Mouse (Mus musculus): Measurements from ENCODE around the gene Dnah8. TPM values are rescaled to one million over a fixed set of nuclear protein-coding genes. Genes with fewer than 3 reads are reported as not detected.

The Dnah8 gene
- polyA plus RNA-seq, 1 experiment = 2.3 TPM

GRCm38 (mm10) chr17:30635367-30635766 is 11.2 kb downstream of the Dnah8 start:
- TF ChIP-seq CTCF (IDR thresholded peaks at IDR 0.05; ENCODE audit: borderline replicate concordance, extremely low read depth, insufficient read depth, insufficient read length) (no peak), POLR2A (IDR thresholded peaks at IDR 0.05; ENCODE audit: borderline replicate concordance, extremely low read depth, insufficient read depth, insufficient read length, poor library complexity, severe bottlenecking) (no peak)
- peak; percentile 26 for DNase-seq (ENCODE audit: low read depth)

- TF ChIP-seq POLR2A (IDR thresholded peaks at IDR 0.05; ENCODE audit: borderline replicate concordance, extremely low read depth, insufficient read depth, insufficient read length, poor library complexity, severe bottlenecking) (no peak), CTCF (IDR thresholded peaks at IDR 0.05; ENCODE audit: borderline replicate concordance, extremely low read depth, insufficient read depth, insufficient read length) (no peak)
- peak; percentile 30 for DNase-seq (ENCODE audit: low read depth)
Observed at GRCm38 (mm10) chr17:30637714-30638113, 13.6 kb downstream of the Dnah8 start.

DNA sequence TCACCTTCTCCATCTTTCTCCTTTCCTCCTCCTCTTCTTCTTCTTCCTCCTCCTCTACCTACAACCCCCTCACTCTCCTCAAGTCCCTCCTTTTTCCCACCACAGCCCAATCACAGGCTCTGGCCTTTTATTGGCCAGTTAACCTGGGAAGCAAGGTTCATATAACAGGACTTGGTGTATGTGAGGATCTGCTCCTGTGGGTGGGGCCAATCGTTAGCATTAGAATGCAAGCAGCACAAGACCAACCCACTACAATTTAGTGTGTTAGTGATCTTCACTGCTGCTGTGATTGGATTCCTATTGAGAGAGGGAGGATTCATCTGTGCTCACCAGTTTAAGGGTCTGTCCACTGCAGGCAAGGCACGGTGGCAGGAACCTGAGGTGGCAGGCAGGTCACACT is 14.8 kb downstream of the Dnah8 start:
- TF ChIP-seq POLR2A (IDR thresholded peaks at IDR 0.05; ENCODE audit: borderline replicate concordance, extremely low read depth, insufficient read depth, insufficient read length, poor library complexity, severe bottlenecking) = no peak
- TF ChIP-seq CTCF (IDR thresholded peaks at IDR 0.05; ENCODE audit: borderline replicate concordance, extremely low read depth, insufficient read depth, insufficient read length) = no peak
- DNase-seq (ENCODE audit: low read depth) = no peak

DNA sequence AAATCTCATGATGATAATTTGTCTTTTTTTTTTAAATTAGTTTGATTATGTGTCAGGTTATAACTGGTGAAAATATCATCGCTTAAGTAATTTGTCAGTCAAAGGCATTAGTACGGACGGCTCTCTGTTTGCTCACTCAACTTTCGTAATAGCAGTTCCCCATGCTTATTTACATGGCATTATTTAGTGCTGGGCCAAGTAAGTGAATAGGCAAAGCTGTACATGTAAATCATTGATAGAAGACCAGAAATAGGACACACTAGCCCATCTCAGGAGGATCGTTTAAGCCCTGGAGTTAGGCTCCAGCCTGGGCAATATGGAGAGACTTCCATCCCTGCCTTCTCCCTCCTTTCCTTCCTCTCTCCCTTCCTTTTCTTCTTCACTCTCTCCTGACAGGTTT is 16.7 kb downstream of the Dnah8 start:
- DNase-seq (ENCODE audit: low read depth) = no peak
- no peak for TF ChIP-seq POLR2A (IDR thresholded peaks at IDR 0.05; ENCODE audit: borderline replicate concordance, extremely low read depth, insufficient read depth, insufficient read length, poor library complexity, severe bottlenecking)
- TF ChIP-seq CTCF (IDR thresholded peaks at IDR 0.05; ENCODE audit: borderline replicate concordance, extremely low read depth, insufficient read depth, insufficient read length) = no peak

- TF ChIP-seq CTCF (IDR thresholded peaks at IDR 0.05; ENCODE audit: borderline replicate concordance, extremely low read depth, insufficient read depth, insufficient read length) (peak; percentile 38; the same call in 1 of the 2 replicates), POLR2A (IDR thresholded peaks at IDR 0.05; ENCODE audit: borderline replicate concordance, extremely low read depth, insufficient read depth, insufficient read length, poor library complexity, severe bottlenecking) (no peak)
- no peak for DNase-seq (ENCODE audit: low read depth)
Observed at GRCm38 (mm10) chr17:30648770-30649169, 24.6 kb downstream of the Dnah8 start.

- TF ChIP-seq CTCF (IDR thresholded peaks at IDR 0.05; ENCODE audit: borderline replicate concordance, extremely low read depth, insufficient read depth, insufficient read length) (peak; percentile 44; the same call in 1 of the 2 replicates), POLR2A (IDR thresholded peaks at IDR 0.05; ENCODE audit: borderline replicate concordance, extremely low read depth, insufficient read depth, insufficient read length, poor library complexity, severe bottlenecking) (no peak)
- no peak for DNase-seq (ENCODE audit: low read depth)
Observed at GRCm38 (mm10) chr17:30653010-30653409, 28.9 kb downstream of the Dnah8 start.

DNA sequence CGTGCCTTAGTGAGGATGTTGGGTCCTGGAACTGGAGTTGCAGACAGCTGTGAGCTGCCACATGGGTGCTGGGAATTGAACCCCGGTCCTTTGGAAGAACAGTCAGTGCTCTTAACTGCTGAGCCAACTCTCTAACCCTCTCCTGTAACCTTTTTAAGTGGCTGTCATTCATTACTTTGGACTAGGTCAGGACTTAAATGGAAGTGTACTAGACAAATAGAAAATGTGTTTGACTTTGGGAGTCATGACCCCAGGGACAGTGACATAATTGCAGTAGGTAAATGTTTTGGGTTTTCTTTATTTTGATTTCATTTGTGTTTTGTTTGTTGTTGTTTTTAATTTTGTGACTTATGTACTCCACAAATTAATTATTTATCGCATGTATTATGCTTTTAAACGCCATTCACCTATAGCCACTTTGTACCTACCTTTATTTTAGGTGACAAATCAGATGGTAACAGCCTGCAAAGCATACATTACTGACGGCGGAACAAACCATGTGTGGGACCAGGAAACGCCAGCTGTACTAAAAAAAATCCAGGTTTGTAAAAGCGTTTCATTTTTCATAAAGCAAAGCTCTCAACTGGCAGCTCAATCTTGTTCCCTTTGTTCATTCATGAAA is 33.5 kb downstream of the Dnah8 start:
- no peak for DNase-seq (ENCODE audit: low read depth)
- TF ChIP-seq CTCF (IDR thresholded peaks at IDR 0.05; ENCODE audit: borderline replicate concordance, extremely low read depth, insufficient read depth, insufficient read length) = no peak
- no peak for TF ChIP-seq POLR2A (IDR thresholded peaks at IDR 0.05; ENCODE audit: borderline replicate concordance, extremely low read depth, insufficient read depth, insufficient read length, poor library complexity, severe bottlenecking)

DNA sequence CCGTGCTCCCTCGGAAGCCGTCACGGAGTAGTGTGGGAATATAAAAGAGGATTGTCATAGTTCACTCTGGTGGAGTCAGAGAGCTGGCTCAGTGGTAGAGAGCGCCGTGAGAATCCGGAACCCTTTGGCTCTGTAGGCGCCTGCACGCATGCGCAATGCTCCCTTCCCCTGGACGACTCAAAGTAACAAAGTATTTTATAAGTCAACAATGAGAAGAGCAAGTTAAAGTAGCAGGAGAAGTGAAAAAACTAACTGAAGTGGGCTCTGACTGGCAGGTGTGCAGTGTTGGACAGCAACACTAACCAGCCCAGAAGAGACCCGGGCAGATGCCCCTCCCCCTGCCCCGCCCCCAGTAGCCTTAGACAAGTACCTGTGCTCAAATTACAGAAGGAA is 34.0 kb downstream of the Dnah8 start:
- TF ChIP-seq POLR2A (IDR thresholded peaks at IDR 0.05; ENCODE audit: borderline replicate concordance, extremely low read depth, insufficient read depth, insufficient read length, poor library complexity, severe bottlenecking) (no peak), CTCF (IDR thresholded peaks at IDR 0.05; ENCODE audit: borderline replicate concordance, extremely low read depth, insufficient read depth, insufficient read length) (no peak)
- DNase-seq (ENCODE audit: low read depth) = peak; percentile 84

DNA sequence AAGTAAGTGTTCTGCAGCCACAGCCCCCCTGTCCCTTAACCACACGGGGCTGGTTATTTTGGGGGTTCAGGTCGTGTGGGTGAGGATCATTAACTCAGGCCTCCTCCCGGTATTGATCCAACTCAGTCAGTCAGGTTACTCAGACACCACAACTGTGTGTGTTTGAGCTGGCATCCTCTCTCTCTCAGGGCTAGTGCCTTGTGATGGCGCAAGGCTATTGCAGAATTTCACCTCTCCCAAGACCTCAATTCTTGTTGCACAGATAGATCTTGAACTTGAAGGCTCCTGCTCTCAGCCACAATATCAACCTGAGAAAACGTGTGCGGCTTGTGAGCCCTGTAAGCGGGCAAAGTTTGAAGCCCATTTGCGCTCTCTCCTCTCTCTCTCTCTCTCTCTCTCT is 38.0 kb downstream of the Dnah8 start:
- TF ChIP-seq POLR2A (IDR thresholded peaks at IDR 0.05; ENCODE audit: borderline replicate concordance, extremely low read depth, insufficient read depth, insufficient read length, poor library complexity, severe bottlenecking) = no peak
- TF ChIP-seq CTCF (IDR thresholded peaks at IDR 0.05; ENCODE audit: borderline replicate concordance, extremely low read depth, insufficient read depth, insufficient read length) = no peak
- no peak for DNase-seq (ENCODE audit: low read depth)

DNA sequence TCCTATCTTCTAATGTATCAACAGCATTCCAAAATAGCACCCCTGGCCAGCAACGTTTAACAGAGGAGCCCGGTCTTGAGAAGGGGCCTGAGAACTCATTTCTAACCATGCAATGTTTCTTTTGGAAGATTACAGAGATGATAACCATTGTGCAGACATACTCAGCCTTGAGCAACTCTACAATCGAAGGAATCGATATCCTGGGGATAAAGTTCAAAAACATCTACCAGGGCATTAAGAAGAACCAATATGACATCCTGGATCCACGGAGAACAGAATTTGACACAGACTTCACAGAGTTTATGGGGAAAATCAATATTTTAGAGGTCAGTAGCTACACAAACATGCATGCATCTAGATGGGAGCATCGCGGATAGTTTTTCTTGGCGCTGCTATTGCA is 39.0 kb downstream of the Dnah8 start:
- no peak for DNase-seq (ENCODE audit: low read depth)
- TF ChIP-seq POLR2A (IDR thresholded peaks at IDR 0.05; ENCODE audit: borderline replicate concordance, extremely low read depth, insufficient read depth, insufficient read length, poor library complexity, severe bottlenecking) = no peak
- no peak for TF ChIP-seq CTCF (IDR thresholded peaks at IDR 0.05; ENCODE audit: borderline replicate concordance, extremely low read depth, insufficient read depth, insufficient read length)

DNA sequence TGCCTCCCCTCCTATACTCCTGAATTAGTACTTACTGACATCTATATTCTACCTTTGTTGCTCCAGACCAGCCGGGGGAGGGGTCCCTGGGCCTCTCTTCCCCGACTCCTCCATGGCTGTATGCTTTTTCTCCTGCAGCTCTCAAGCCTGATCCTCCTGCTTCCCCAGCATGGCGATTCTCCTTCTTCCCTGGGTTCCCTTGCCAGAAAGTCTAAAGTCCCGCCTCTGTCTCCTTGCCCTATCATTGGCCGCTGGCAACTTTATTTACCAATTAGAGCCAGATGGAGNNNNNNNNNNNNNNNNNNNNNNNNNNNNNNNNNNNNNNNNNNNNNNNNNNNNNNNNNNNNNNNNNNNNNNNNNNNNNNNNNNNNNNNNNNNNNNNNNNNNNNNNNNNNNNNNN is 40.7 kb downstream of the Dnah8 start:
- TF ChIP-seq CTCF (IDR thresholded peaks at IDR 0.05; ENCODE audit: borderline replicate concordance, extremely low read depth, insufficient read depth, insufficient read length) (no peak), POLR2A (IDR thresholded peaks at IDR 0.05; ENCODE audit: borderline replicate concordance, extremely low read depth, insufficient read depth, insufficient read length, poor library complexity, severe bottlenecking) (no peak)
- no peak for DNase-seq (ENCODE audit: low read depth)

DNA sequence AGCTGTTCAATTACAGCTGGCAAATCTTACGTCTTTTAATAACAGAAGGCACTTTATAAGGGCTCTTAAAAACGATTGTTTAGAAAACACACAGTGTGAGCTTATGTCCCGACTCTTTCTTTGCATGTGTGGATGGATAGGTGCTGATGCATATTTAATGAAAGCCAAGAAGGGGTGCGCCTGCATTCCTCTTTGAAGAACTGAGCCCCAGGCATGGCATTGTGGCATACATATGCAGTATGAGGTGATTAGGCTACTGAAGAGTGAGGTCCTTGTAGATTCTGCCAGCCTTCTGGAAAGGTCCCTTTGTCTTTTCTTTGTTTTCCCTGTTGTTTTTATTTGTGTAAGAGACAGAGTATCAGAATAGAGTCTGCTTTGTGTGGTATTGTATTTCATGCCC is 48.4 kb downstream of the Dnah8 start:
- peak; percentile 75 for DNase-seq (ENCODE audit: low read depth)
- TF ChIP-seq CTCF (IDR thresholded peaks at IDR 0.05; ENCODE audit: borderline replicate concordance, extremely low read depth, insufficient read depth, insufficient read length) = no peak
- no peak for TF ChIP-seq POLR2A (IDR thresholded peaks at IDR 0.05; ENCODE audit: borderline replicate concordance, extremely low read depth, insufficient read depth, insufficient read length, poor library complexity, severe bottlenecking)
